Mouse (Mus musculus) hindbrain, embryonic 14.5 days (tissue): ENCODE measurements around the gene Ints14. TPM values are rescaled to one million over a fixed set of nuclear protein-coding genes. Genes with fewer than 3 reads are reported as not detected.

ENCODE experiments used
- ATAC-seq: fragments of 200-750 bp; cut with Nextera tagmentation; 2 replicates; pipeline ENCODE4 v1.8.0; 2017; ENCODE audit warnings: moderate number of reproducible peaks, mild to moderate bottlenecking, moderate TSS enrichment, moderate library complexity; ENCODE audit not compliant: low FRiP score
- DNase-seq: peaks from one replicate; pipeline ENCODE4 v3.0.0-alpha.2; 2015; ENCODE audit warnings: low spot score
- H3K27ac ChIP-seq: fragments of 300-500 bp; sonication (generic); 2 replicates; pipeline ENCODE4 v1.5.1; 2014; ENCODE audit warnings: mild to moderate bottlenecking, moderate library complexity
- H3K27me3 ChIP-seq: fragments of 300-500 bp; sonication (generic); 2 replicates; pipeline ENCODE4 v1.6.1; 2014; ENCODE audit warnings: mild to moderate bottlenecking, low read length, mixed read lengths; ENCODE audit not compliant: control insufficient read depth, insufficient read depth
- H3K36me3 ChIP-seq: fragments of 300-500 bp; sonication (generic); replicated peaks from 2 replicates; pipeline ENCODE4 v1.6.1; 2014; ENCODE audit not compliant: control insufficient read depth, insufficient read depth
- H3K4me1 ChIP-seq: fragments of 300-500 bp; sonication (generic); replicated peaks from 2 replicates; pipeline ENCODE4 v1.6.1; 2014; ENCODE audit warnings: antibody characterized with exemption, low read length, mixed read lengths; ENCODE audit not compliant: control insufficient read depth, insufficient read depth
- H3K4me2 ChIP-seq: fragments of 300-500 bp; sonication (generic); replicated peaks from 2 replicates; pipeline ENCODE4 v1.6.1; 2014; ENCODE audit warnings: mild to moderate bottlenecking, moderate library complexity
- H3K4me3 ChIP-seq: fragments of 300-500 bp; sonication (generic); replicated peaks from 2 replicates; pipeline ENCODE4 v1.5.1; 2014; ENCODE audit warnings: mild to moderate bottlenecking, low read length
- H3K9ac ChIP-seq: fragments of 300-500 bp; sonication (generic); 2 replicates; pipeline ENCODE4 v1.6.1; 2014
- H3K9me3 ChIP-seq: fragments of 300-500 bp; sonication (generic); 2 replicates; pipeline ENCODE4 v1.6.1; 2016; ENCODE audit warnings: low read length; ENCODE audit not compliant: control insufficient read depth
- WGBS: fragments of 180-500 bp; shearing (Covaris S2); extraction: QIAGEN DNeasy Blood & Tissue Kit; methylation state at CpG from one replicate; pipeline ENCODE4 v1.1.7; 2014; 5-methylcytosine and 5-hydroxymethylcytosine counted together
- polyA plus RNA-seq: library from polyadenylated mRNA; unstranded; fragments of >200 nt; fragmentation: Nextera tagmentation; extraction: Ambion mirVana; gene quantifications from 2 replicates; pipeline ENCODE4 v1.2.1, GENCODE M21; 2014

Gene Ints14
- polyA plus RNA-seq: 37.6 and 39.1 TPM in 2 replicates

DNA sequence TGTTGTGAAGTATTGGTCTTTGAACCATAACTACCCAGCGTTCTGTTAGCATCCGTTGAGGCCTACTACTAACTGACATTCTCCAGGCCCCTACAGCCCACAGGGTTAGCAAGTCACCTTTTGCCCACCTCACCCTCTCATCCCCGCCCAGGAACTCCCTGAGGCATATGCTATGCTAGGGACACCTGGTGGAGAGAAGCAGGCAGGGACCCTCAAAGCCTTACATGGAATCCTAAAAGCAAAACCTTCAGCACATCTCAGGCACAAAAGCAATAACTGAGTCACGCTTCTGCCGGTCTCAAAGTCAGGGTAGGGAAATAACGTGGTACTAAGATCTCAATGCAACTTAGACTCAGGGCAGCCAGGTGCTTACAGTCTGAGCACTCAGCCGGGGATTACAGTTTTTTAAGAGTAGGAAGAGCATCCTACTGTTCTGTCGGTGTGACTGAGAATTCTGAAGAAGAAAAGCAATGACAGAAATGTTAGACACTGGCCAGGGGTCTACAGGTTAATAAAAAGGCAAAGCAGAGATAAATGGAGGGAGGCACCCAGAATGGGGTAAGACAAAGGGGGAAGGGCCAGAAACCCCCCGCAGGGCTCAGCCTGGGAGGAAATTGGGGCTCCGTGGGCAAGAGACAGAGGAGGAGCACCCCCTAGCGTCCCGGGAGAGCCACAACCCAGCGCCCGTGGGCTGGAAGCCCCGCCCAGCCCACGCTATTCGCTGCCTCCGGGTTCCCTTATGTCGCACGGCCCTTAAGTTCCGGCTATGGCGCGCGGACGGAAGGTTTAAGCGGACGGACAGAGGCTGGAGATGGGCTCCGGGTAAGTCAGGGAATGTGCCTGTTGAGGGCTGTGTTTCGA lies at the start of gene Ints14:
Gene Ints14, plus strand, starts transcription at position 789 of the 861 bp plus-strand sequence.
- H3K4me2 ChIP-seq: peak within 1 kb of the TSS; percentile 65
- no peaks in the 10 kb centered on the region for H3K27me3 ChIP-seq
- H3K27ac ChIP-seq: peak within 1 kb of the TSS; percentile 86
- peak; percentile 97 for DNase-seq
- peaks cover 22% of the 10 kb centered on the region for H3K36me3 ChIP-seq
- 6% methylated on average over 29 of the region's 29 CpGs for WGBS
- ATAC-seq: peak; percentile 95
- no peaks in the 10 kb centered on the region for H3K9me3 ChIP-seq
- H3K9ac ChIP-seq: peak within 1 kb of the TSS; percentile 81
- peaks cover 8% of the 10 kb centered on the region for H3K4me1 ChIP-seq
- peak within 1 kb of the TSS; percentile 72 for H3K4me3 ChIP-seq

GRCm38 (mm10) chr9:64913406-64913805 lies 47.3 kb upstream of the Ints14 start:
- WGBS: 94% methylated on average over 4 of the region's 4 CpGs
- Histone ChIP-seq H3K9ac (no peak overlapping the region), H3K4me2 (no peak overlapping the region), H3K9me3 (no peaks in the 10 kb centered on the region), H3K36me3 (peaks cover 67% of the 10 kb centered on the region), H3K27ac (no peak overlapping the region), H3K4me1 (no peaks in the 10 kb centered on the region), H3K4me3 (no peak overlapping the region), H3K27me3 (no peaks in the 10 kb centered on the region)
- ATAC-seq (no peak), DNase-seq (no peak)

GRCm38 (mm10) chr9:64913973-64914372 lies 46.7 kb upstream of the Ints14 start:
- DNase-seq: no peak
- ATAC-seq: no peak
- 93% methylated on average over 2 of the region's 2 CpGs for WGBS
- Histone ChIP-seq H3K4me1 (no peaks in the 10 kb centered on the region), H3K4me3 (no peak overlapping the region), H3K9ac (no peak overlapping the region), H3K27me3 (no peaks in the 10 kb centered on the region), H3K9me3 (no peaks in the 10 kb centered on the region), H3K27ac (no peak overlapping the region), H3K4me2 (no peak overlapping the region), H3K36me3 (peaks cover 73% of the 10 kb centered on the region)

DNA sequence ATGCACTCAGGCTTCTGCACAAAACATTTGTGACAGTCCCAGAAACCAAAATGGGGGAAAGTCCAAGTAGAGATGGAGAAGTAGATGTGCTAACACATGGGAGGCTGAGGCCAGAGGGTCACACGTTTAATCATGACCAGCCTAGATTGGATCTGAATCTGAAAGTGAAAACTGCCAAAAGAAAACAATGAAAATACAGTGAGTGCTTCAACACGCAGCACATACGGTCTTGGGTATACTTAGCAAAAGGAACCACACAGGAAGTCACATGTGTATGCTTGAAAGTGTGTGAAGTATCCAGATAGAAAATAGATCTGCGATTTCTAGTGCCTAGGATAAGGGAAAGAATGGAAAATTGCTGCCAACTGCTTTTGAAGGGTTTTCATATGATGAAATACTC lies 46.1 kb upstream of the Ints14 start:
- WGBS: 88% methylated on average over 4 of the region's 4 CpGs
- H3K9ac ChIP-seq: no peak overlapping the region
- peaks cover 71% of the 10 kb centered on the region for H3K36me3 ChIP-seq

DNA sequence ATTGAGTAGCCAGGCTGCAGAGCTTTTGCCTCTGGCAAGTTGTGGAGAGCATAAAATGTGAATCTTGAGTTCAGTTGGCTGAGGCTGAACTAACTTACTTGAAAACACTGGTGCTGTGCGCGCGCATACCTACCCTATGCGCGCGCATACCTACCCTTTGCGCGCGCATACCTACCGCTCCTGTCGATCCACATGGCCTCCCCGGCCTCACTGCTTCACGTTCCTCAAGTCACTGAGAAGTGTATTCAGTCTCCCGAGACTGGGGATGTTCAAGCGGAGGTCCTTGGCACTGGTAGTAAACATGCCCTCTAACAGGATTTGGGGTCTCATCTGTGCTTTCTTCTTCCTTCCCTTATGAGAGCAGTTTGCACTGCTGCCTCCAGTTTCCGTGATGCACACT lies 42.1 kb upstream of the Ints14 start:
- DNase-seq: no peak
- Histone ChIP-seq H3K9ac (no peak overlapping the region), H3K27ac (no peak overlapping the region), H3K36me3 (peaks cover 39% of the 10 kb centered on the region), H3K4me3 (no peak overlapping the region), H3K9me3 (no peaks in the 10 kb centered on the region), H3K4me1 (no peaks in the 10 kb centered on the region), H3K4me2 (peak overlapping the region; percentile 21; the same call in 1 of the 2 replicates), H3K27me3 (no peaks in the 10 kb centered on the region)
- ATAC-seq: no peak
- 50% methylated on average over 16 of the region's 16 CpGs for WGBS

More for the DNA sequence above, 46.1 kb upstream of the Ints14 start:
- no peak overlapping the region for H3K4me2 ChIP-seq
- ATAC-seq (no peak), DNase-seq (no peak)
- no peaks in the 10 kb centered on the region for H3K9me3 ChIP-seq
- H3K27me3 ChIP-seq: no peaks in the 10 kb centered on the region
- H3K4me1 ChIP-seq: no peaks in the 10 kb centered on the region
- no peak overlapping the region for H3K27ac ChIP-seq
- H3K4me3 ChIP-seq: no peak overlapping the region

DNA sequence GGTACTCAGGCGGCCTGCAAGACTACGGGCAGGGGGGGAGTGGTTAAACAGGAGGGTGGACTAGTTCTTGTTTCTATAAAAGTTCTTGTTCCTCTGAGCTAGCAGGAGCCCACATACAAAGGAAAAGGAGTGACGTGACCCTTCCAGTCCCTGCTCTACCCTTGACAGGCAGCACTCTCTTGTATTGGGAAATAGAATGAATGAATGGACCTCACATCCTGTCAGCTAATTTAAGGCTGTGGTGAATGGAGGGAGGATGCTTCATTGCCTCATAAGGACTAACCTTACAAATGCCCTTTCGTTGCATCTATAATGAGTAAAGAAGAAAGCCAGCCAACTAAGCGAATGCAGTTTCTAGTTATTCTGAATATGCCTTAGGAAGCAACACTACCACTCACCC lies 34.9 kb upstream of the Ints14 start:
- no peak overlapping the region for H3K9ac ChIP-seq
- 55% methylated on average over 5 of the region's 5 CpGs for WGBS
- no peaks in the 10 kb centered on the region for H3K4me1 ChIP-seq
- H3K27me3 ChIP-seq: no peaks in the 10 kb centered on the region
- no peak for ATAC-seq
- H3K36me3 ChIP-seq: peaks cover 4% of the 10 kb centered on the region; the same call in 1 of the 2 replicates
- H3K4me3 ChIP-seq: no peak overlapping the region
- no peak overlapping the region for H3K4me2 ChIP-seq
- H3K27ac ChIP-seq: no peak overlapping the region
- no peaks in the 10 kb centered on the region for H3K9me3 ChIP-seq
- no peak for DNase-seq

GRCm38 (mm10) chr9:64926201-64926991 lies 34.3 kb upstream of the Ints14 start:
- H3K36me3 ChIP-seq: no peaks in the 10 kb centered on the region

DNA sequence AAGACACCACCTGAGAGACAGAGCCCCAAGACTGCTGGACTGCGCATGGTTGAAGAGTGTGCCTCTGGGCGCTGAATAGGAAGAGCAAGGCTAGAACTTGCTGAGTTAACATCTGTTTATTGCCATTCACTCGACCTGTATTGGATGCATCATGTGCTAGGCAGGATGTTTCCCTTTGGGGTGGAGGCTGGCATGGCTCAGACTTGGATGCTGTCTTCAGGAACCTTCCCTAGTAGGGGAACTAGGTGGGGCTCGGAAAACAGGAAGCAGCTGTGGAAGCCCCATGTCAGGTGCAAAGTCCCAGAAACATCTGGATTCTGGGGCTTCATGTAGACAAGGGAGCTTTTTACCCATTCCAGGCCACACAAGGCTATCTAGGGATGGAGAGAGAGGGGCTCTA lies 30.4 kb upstream of the Ints14 start:
- H3K4me1 ChIP-seq: no peaks in the 10 kb centered on the region
- H3K27me3 ChIP-seq: no peaks in the 10 kb centered on the region
- no peak overlapping the region for H3K9ac ChIP-seq
- no peak overlapping the region for H3K4me2 ChIP-seq
- no peak overlapping the region for H3K27ac ChIP-seq
- H3K9me3 ChIP-seq: no peaks in the 10 kb centered on the region
- DNase-seq: no peak
- H3K36me3 ChIP-seq: no peaks in the 10 kb centered on the region
- H3K4me3 ChIP-seq: no peak overlapping the region
- no peak for ATAC-seq
- WGBS: 88% methylated on average over 4 of the region's 4 CpGs

More at GRCm38 (mm10) chr9:64926201-64926991, 34.3 kb upstream of the Ints14 start:
- no peak overlapping the region for H3K4me3 ChIP-seq
- H3K4me1 ChIP-seq: no peaks in the 10 kb centered on the region
- no peak for DNase-seq
- 68% methylated on average over 8 of the region's 8 CpGs for WGBS
- H3K4me2 ChIP-seq: no peak overlapping the region
- no peaks in the 10 kb centered on the region for H3K9me3 ChIP-seq
- no peak overlapping the region for H3K27ac ChIP-seq
- H3K9ac ChIP-seq: no peak overlapping the region
- no peak for ATAC-seq
- H3K27me3 ChIP-seq: no peaks in the 10 kb centered on the region
